ENCODE assay signal across 7 mouse cellular contexts in genomic region chr13:49187288-49188218, GRCm38 (mm10). TPM values are rescaled to one million over a fixed set of nuclear protein-coding genes. Genes with fewer than 3 reads are reported as not detected.
A peak's percentile ranks its signal among the peaks of the same experiment; 100 is the strongest.
DNase-seq lines count a peak whose midpoint lies in the region; ATAC-seq lines count a peak whose summit lies in the region.

TSS of gene Ninj1 (plus strand) at chr13:49187485.

- peak; percentile 94 for ATAC-seq in intestine, embryonic 15.5 days
- ATAC-seq in midbrain, embryonic 12.5 days (ENCODE audit: low FRiP score, low read depth) = peak; percentile 92

- peak within 1 kb of the TSS; percentile 83 for H3K9ac ChIP-seq in intestine, embryonic 15.5 days
- H3K9ac ChIP-seq in midbrain, embryonic 12.5 days (replicated peaks) = peak within 1 kb of the TSS; percentile 58

- H3K36me3 ChIP-seq in intestine, embryonic 15.5 days = no peaks in the 10 kb centered on the region
- H3K36me3 ChIP-seq in limb, embryonic 10.5 days = no peaks in the 10 kb centered on the region
- H3K36me3 ChIP-seq in midbrain, embryonic 12.5 days = no peaks in the 10 kb centered on the region

- DNase-seq in adrenal gland, adult 8-10 months = peak; percentile 82
- DNase-seq in embryo, embryonic 11 days = peak; percentile 91
- DNase-seq in gastrocnemius, postnatal 36 days = peak; percentile 83 to 84
- peak; percentile 89 for DNase-seq in limb, embryonic 10.5 days (ENCODE audit: low spot score)
- DNase-seq in skeletal muscle tissue, adult 2 months (ENCODE audit: low read depth, low spot score) = peak; percentile 73

- H3K4me3 ChIP-seq in intestine, embryonic 15.5 days (replicated peaks) = peak within 1 kb of the TSS; percentile 84
- peak within 1 kb of the TSS; percentile 83 for H3K4me3 ChIP-seq in limb, embryonic 10.5 days
- peak within 1 kb of the TSS; percentile 66 for H3K4me3 ChIP-seq in midbrain, embryonic 12.5 days

- H3K9me3 ChIP-seq in intestine, embryonic 15.5 days = no peaks in the 10 kb centered on the region
- H3K9me3 ChIP-seq in limb, embryonic 10.5 days (replicated peaks) = no peaks in the 10 kb centered on the region
- H3K9me3 ChIP-seq in midbrain, embryonic 12.5 days = no peaks in the 10 kb centered on the region

- intact Hi-C loops in gastrocnemius, postnatal 36 days (cut with DNase I) = no loop called here

- peak within 1 kb of the TSS; percentile 100 for H3K4me2 ChIP-seq in intestine, embryonic 15.5 days (replicated peaks)
- H3K4me2 ChIP-seq in midbrain, embryonic 12.5 days (replicated peaks) = peak within 1 kb of the TSS; percentile 99

- under 1% methylated on average over 85 of the region's 87 CpGs for WGBS in intestine, embryonic 15.5 days
- under 1% methylated on average over 85 of the region's 87 CpGs for WGBS in limb, embryonic 10.5 days
- WGBS in midbrain, embryonic 12.5 days = under 1% methylated on average over 83 of the region's 87 CpGs

- H3K27ac ChIP-seq in intestine, embryonic 15.5 days = peak within 1 kb of the TSS; percentile 86
- H3K27ac ChIP-seq in limb, embryonic 10.5 days = peak within 1 kb of the TSS; percentile 85
- no peak within 1 kb of the TSS for H3K27ac ChIP-seq in midbrain, embryonic 12.5 days (replicated peaks)

- H3K4me1 ChIP-seq in intestine, embryonic 15.5 days (replicated peaks) = peaks cover 59% of the 10 kb centered on the region
- H3K4me1 ChIP-seq in limb, embryonic 10.5 days = peaks cover 57% of the 10 kb centered on the region
- peaks cover 32% of the 10 kb centered on the region for H3K4me1 ChIP-seq in midbrain, embryonic 12.5 days

- no peaks in the 10 kb centered on the region for H3K27me3 ChIP-seq in intestine, embryonic 15.5 days (replicated peaks)
- 0 out of 2 replicates have a peak, but pooled peaks cover 10% of the 10 kb centered on the region for H3K27me3 ChIP-seq in limb, embryonic 10.5 days (ENCODE audit: low read depth, poor library complexity, severe bottlenecking)
- peaks cover 37% of the 10 kb centered on the region for H3K27me3 ChIP-seq in midbrain, embryonic 12.5 days

RNA-seq across cellular contexts. Expression of gene Ninj1, which starts in this region (rescaled TPM):
- 10 to 100 TPM; 55.5 to 58.6 (median 58.0) TPM for total RNA-seq in adrenal gland, adult 8-10 months (2022)
- 10 to 100 TPM; 15.1 to 15.7 TPM for total RNA-seq in gastrocnemius, postnatal 36 days (2021)
- 54.8 and 62.1 TPM in 2 replicates for polyA plus RNA-seq in intestine, embryonic 15.5 days (2015; fragmentation: Nextera tagmentation; extraction: Ambion mirVana)
- polyA plus RNA-seq in limb, embryonic 10.5 days (2016; fragmentation: Nextera tagmentation; extraction: Ambion mirVana) = 22.2 and 23.3 TPM in 2 replicates
- polyA plus RNA-seq in midbrain, embryonic 12.5 days (2016; fragmentation: Nextera tagmentation; extraction: Ambion mirVana) = 15.9 and 16.7 TPM in 2 replicates
